Mouse (Mus musculus) spleen, adult 2 months (tissue): ENCODE results near the gene Slc25a22. TPM values are rescaled to one million over a fixed set of nuclear protein-coding genes. Genes with fewer than 3 reads are reported as not detected.

Source experiments
- DNase-seq, 2 experiments: peaks; one replicate each; pipeline versions ENCODE4 v3.0.0 to v3.0.0-alpha.2; 2012 to 2021; ENCODE audit warnings: low spot score in 2 of 2, low read depth in 1 of 2
- H3K27ac ChIP-seq: fragments of 200-500 bp; 2 replicates; pipeline ENCODE4 v1.5.1; 2012; ENCODE audit warnings: low read length, inconsistent platforms; ENCODE audit not compliant: insufficient read depth
- H3K27me3 ChIP-seq: fragments of 200-500 bp; 2 replicates; pipeline ENCODE4 v1.6.1; 2012; ENCODE audit warnings: mild to moderate bottlenecking, moderate library complexity, low read length, inconsistent platforms; ENCODE audit not compliant: control insufficient read depth, insufficient read depth
- H3K36me3 ChIP-seq: fragments of 200-500 bp; 2 replicates; pipeline ENCODE4 v1.6.1; 2012; ENCODE audit warnings: mild to moderate bottlenecking, low read length, inconsistent platforms; ENCODE audit not compliant: control insufficient read depth, insufficient read depth
- H3K4me1 ChIP-seq: fragments of 200-500 bp; 2 replicates; pipeline ENCODE4 v1.6.1; 2011; ENCODE audit warnings: inconsistent platforms; ENCODE audit not compliant: control insufficient read depth, insufficient read depth, insufficient read length
- H3K4me3 ChIP-seq: fragments of 200-500 bp; 2 replicates; pipeline ENCODE4 v1.5.1; 2011; ENCODE audit warnings: mild to moderate bottlenecking, inconsistent platforms; ENCODE audit not compliant: insufficient read depth, insufficient read length; ENCODE audit errors: extremely low read depth
- CTCF ChIP-seq: fragments of 200-500 bp; IDR thresholded peaks from 2 replicates; pipeline ENCODE4 v1.5.1; 2011; ENCODE audit warnings: mild to moderate bottlenecking, inconsistent platforms; ENCODE audit not compliant: insufficient read depth, insufficient read length, insufficient replicate concordance; ENCODE audit errors: extremely low read depth
- POLR2A ChIP-seq: fragments of 200-500 bp; IDR thresholded peaks from 2 replicates; pipeline ENCODE4 v1.6.1; 2011; ENCODE audit warnings: low read depth, low read length, inconsistent platforms
- WGBS: fragments of 180-500 bp; shearing (Covaris S2); methylation state at CpG from one replicate; pipeline ENCODE4 v1.1.7; 2018; 5-methylcytosine and 5-hydroxymethylcytosine counted together
- polyA plus RNA-seq: library from polyadenylated mRNA; depleted of rRNA; stranded (reverse); fragments of >200 nt; gene quantifications from 2 replicates; pipeline ENCODE4 v1.2.3, GENCODE M21; 2012

Slc25a22 gene
- polyA plus RNA-seq, 1 experiment = 66.2 TPM

GRCm38 (mm10) chr7:141431434-141432185 lies 6.1 kb downstream of the Slc25a22 start:
- no peak for DNase-seq
- H3K4me3 ChIP-seq = no peak overlapping the region
- no peak for TF ChIP-seq CTCF
- no peak for TF ChIP-seq POLR2A
- H3K36me3 ChIP-seq = peaks cover 19% of the 10 kb centered on the region
- peaks cover 21% of the 10 kb centered on the region; the same call in 1 of the 2 replicates for H3K4me1 ChIP-seq
- no peak overlapping the region for H3K27ac ChIP-seq
- no peaks in the 10 kb centered on the region for H3K27me3 ChIP-seq
- WGBS = 96% methylated on average over 19 of the region's 19 CpGs

- Histone ChIP-seq H3K27me3 (no peaks in the 10 kb centered on the region), H3K4me1 (peaks cover 14% of the 10 kb centered on the region; the same call in 1 of the 2 replicates), H3K27ac (no peak overlapping the region), H3K4me3 (no peak overlapping the region), H3K36me3 (peaks cover 19% of the 10 kb centered on the region)
- TF ChIP-seq POLR2A = no peak
- no peak for TF ChIP-seq CTCF
- DNase-seq = no peak
- 96% methylated on average over 9 of the region's 9 CpGs for WGBS
These were observed 7.0 kb downstream of the Slc25a22 start for GRCm38 (mm10) chr7:141430585-141431240.

- Histone ChIP-seq H3K27ac (no peak overlapping the region), H3K4me3 (no peak overlapping the region), H3K36me3 (peaks cover 19% of the 10 kb centered on the region), H3K27me3 (no peaks in the 10 kb centered on the region), H3K4me1 (peaks cover 11% of the 10 kb centered on the region; the same call in 1 of the 2 replicates)
- TF ChIP-seq CTCF (no peak), POLR2A (no peak)
- WGBS = 89% methylated on average over 9 of the region's 9 CpGs
- DNase-seq = no peak
These were observed 7.7 kb downstream of the Slc25a22 start for GRCm38 (mm10) chr7:141429840-141430584.

- peaks cover 4% of the 10 kb centered on the region; the same call in 1 of the 2 replicates for H3K4me1 ChIP-seq
- TF ChIP-seq CTCF (no peak), POLR2A (no peak)
- no peak within 1 kb of the TSS for H3K4me3 ChIP-seq
- no peaks in the 10 kb centered on the region for H3K27me3 ChIP-seq
- 60% methylated on average over 19 of the region's 19 CpGs for WGBS
- peak in 1 of 2 experiments; percentile 3 for DNase-seq
- H3K27ac ChIP-seq = no peak within 1 kb of the TSS
- peaks cover 19% of the 10 kb centered on the region for H3K36me3 ChIP-seq
These were observed 8.4 kb downstream of the Slc25a22 start, which contains the start of gene Cend1 for GRCm38 (mm10) chr7:141429310-141429709. Gene Cend1 (minus strand): TSS chr7:141429491.

GRCm38 (mm10) chr7:141428701-141429100 lies 9.0 kb downstream of the Slc25a22 start:
- TF ChIP-seq POLR2A (no peak), CTCF (no peak)
- H3K27me3 ChIP-seq = no peaks in the 10 kb centered on the region
- peaks cover 17% of the 10 kb centered on the region for H3K36me3 ChIP-seq
- H3K4me1 ChIP-seq = no peaks in the 10 kb centered on the region
- whole genome bisulfite sequencing = 83% methylated on average over 5 of the region's 5 CpGs
- H3K27ac ChIP-seq = no peak overlapping the region
- no peak for DNase-seq
- no peak overlapping the region for H3K4me3 ChIP-seq

GRCm38 (mm10) chr7:141426948-141427730 lies 10.6 kb downstream of the Slc25a22 start:
- TF ChIP-seq CTCF (no peak), POLR2A (no peak)
- no peak overlapping the region for H3K27ac ChIP-seq
- 80% methylated on average over 12 of the region's 12 CpGs for WGBS

More at GRCm38 (mm10) chr7:141426948-141427730, 10.6 kb downstream of the Slc25a22 start:
- DNase-seq = no peak
- H3K27me3 ChIP-seq = no peaks in the 10 kb centered on the region
- peaks cover 10% of the 10 kb centered on the region for H3K36me3 ChIP-seq
- H3K4me1 ChIP-seq = no peaks in the 10 kb centered on the region
- no peak overlapping the region for H3K4me3 ChIP-seq
